Mouse (Mus musculus) liver, embryonic 11.5 days (tissue): ENCODE measurements at regions not wholly inside any gene's neighbourhood (a gene's known extent, or its start where the extent isn't known, plus 50 kb on each side); places are given as distances from the start of the nearest gene placed in this dataset.
A peak's percentile ranks its signal among the peaks of the same experiment; 100 is the strongest.

Experiments
- ATAC-seq: fragments of 200-750 bp; cut with Nextera tagmentation; replicated peaks from 2 replicates; pipeline ENCODE4 v1.8.0; 2017; ENCODE audit warnings: moderate number of reproducible peaks, mild to moderate bottlenecking, moderate TSS enrichment, moderate library complexity; ENCODE audit not compliant: low FRiP score
- DNase-seq: peaks from one replicate; pipeline ENCODE4 v3.0.0-alpha.2; 2017; ENCODE audit warnings: low spot score
- H3K27ac ChIP-seq: fragments of 300-500 bp; sonication (generic); 2 replicates; pipeline ENCODE4 v1.5.1; 2014; ENCODE audit warnings: mild to moderate bottlenecking, low read depth, low read length, control low read depth
- H3K27me3 ChIP-seq: fragments of 300-500 bp; sonication (generic); replicated peaks from 2 replicates; pipeline ENCODE4 v1.6.1; 2014; ENCODE audit warnings: low read length, mixed read lengths; ENCODE audit not compliant: control insufficient read depth, insufficient read depth
- H3K36me3 ChIP-seq: fragments of 300-500 bp; sonication (generic); 2 replicates; pipeline ENCODE4 v1.6.1; 2014; ENCODE audit warnings: mild to moderate bottlenecking, low read length, moderate library complexity, mixed read lengths; ENCODE audit not compliant: control insufficient read depth, insufficient read depth
- H3K4me1 ChIP-seq: fragments of 300-500 bp; sonication (generic); replicated peaks from 2 replicates; pipeline ENCODE4 v1.6.1; 2014; ENCODE audit warnings: low read length, mixed read lengths; ENCODE audit not compliant: control insufficient read depth, insufficient read depth
- H3K4me2 ChIP-seq: fragments of 300-500 bp; sonication (generic); 2 replicates; pipeline ENCODE4 v1.6.1; 2014; ENCODE audit warnings: mild to moderate bottlenecking, control low read depth, moderate library complexity
- H3K4me3 ChIP-seq: fragments of 300-500 bp; sonication (generic); 2 replicates; pipeline ENCODE4 v1.5.1; 2014; ENCODE audit warnings: low read depth, low read length, control low read depth
- H3K9ac ChIP-seq: fragments of 300-500 bp; sonication (generic); 2 replicates; pipeline ENCODE4 v1.6.1; 2014; ENCODE audit warnings: low read depth, low read length, control low read depth
- H3K9me3 ChIP-seq: fragments of 300-500 bp; sonication (generic); 2 replicates; pipeline ENCODE4 v1.6.1; 2016; ENCODE audit warnings: low read length, inconsistent platforms, mixed read lengths; ENCODE audit not compliant: control insufficient read depth
- WGBS: fragments of 180-500 bp; shearing (Covaris S2); extraction: QIAGEN DNeasy Blood & Tissue Kit; methylation state at CpG from one replicate; pipeline ENCODE4 v1.1.7; 2014; 5-methylcytosine and 5-hydroxymethylcytosine counted together

DNA sequence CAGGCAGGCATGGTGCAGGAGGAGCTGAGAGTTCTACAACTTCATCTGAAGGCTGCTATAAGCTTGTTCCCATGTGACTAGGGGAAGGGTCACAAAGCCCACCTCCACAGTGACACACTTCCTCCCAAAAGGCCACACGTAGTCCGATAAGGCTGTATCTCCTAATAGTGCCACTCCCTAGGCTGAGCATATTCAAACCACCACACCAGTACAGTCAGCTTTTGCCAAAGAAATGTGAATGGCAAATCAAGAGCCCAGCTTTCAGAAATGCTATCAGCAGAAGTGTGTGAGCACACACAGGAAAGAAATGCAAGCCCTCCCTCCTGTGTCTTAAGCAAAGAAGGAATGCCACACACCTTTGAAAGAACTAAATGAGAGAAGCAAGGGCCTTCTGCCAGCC, 80.4 kb upstream of the Ankrd28 start:
- Histone ChIP-seq H3K4me3 (no peak overlapping the region), H3K4me2 (no peak overlapping the region), H3K4me1 (no peaks in the 10 kb centered on the region; the same call in 1 of the 2 replicates), H3K27me3 (no peaks in the 10 kb centered on the region), H3K27ac (no peak overlapping the region), H3K9me3 (no peaks in the 10 kb centered on the region), H3K36me3 (no peaks in the 10 kb centered on the region), H3K9ac (no peak overlapping the region)
- ATAC-seq (no peak), DNase-seq (no peak)
- 66% methylated on average over 2 of the region's 2 CpGs for WGBS

DNA sequence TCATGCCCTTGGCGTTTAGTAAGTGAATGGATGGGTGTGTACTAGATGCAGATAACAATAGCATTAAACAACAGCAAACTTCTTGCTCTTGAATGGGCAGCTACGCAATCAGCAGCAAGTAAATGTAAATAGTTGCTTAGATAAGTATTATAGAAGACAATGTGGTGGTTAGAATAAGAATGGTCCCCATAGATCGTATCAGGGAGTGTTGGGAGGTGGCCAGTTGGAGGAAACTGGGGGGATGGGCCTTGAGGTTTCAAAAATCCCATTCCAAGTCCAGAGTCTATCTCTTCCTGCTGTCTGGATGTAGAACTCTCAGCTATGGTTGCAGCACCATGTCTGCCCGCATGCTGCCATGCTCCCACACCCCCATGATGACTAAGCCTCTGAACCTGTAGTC, 88.0 kb upstream of the Ankrd28 start:
- 80% methylated on average over 4 of the region's 4 CpGs for WGBS
- no peak for ATAC-seq
- no peak overlapping the region for H3K4me2 ChIP-seq

DNA sequence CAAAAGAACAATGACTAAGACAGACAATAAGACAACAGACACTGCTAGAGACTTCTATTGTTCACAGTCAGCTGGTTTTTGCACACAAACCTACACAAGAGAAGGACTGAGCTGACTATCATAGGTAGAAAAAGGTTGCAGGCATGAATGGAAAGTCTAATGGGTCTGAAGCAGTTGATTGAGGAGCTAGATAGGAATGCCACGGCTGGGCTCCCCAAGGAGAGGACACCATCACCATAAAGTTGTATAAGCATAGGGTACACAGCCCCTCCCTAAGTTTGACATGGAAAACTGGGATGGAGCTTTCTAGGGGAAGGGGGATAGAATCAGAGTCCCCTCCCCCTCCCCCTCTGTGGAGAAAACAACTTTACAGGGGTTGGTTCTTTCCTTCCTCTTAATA, 88.5 kb upstream of the Ankrd28 start:
- Histone ChIP-seq H3K27me3 (no peaks in the 10 kb centered on the region), H3K4me1 (no peaks in the 10 kb centered on the region), H3K9ac (no peak overlapping the region), H3K4me3 (no peak overlapping the region), H3K4me2 (no peak overlapping the region), H3K36me3 (no peaks in the 10 kb centered on the region), H3K9me3 (0 out of 2 replicates have a peak, but pooled peaks cover 2% of the 10 kb centered on the region), H3K27ac (no peak overlapping the region)
- 89% methylated on average over 1 of the region's 1 CpGs for WGBS
- no peak for DNase-seq
- no peak for ATAC-seq

More for the DNA sequence above, 88.0 kb upstream of the Ankrd28 start:
- H3K36me3 ChIP-seq = no peaks in the 10 kb centered on the region
- no peaks in the 10 kb centered on the region for H3K4me1 ChIP-seq
- no peak overlapping the region for H3K27ac ChIP-seq
- H3K4me3 ChIP-seq = no peak overlapping the region
- 0 out of 2 replicates have a peak, but pooled peaks cover 2% of the 10 kb centered on the region for H3K9me3 ChIP-seq
- no peaks in the 10 kb centered on the region for H3K27me3 ChIP-seq
- DNase-seq = no peak
- no peak overlapping the region for H3K9ac ChIP-seq

DNA sequence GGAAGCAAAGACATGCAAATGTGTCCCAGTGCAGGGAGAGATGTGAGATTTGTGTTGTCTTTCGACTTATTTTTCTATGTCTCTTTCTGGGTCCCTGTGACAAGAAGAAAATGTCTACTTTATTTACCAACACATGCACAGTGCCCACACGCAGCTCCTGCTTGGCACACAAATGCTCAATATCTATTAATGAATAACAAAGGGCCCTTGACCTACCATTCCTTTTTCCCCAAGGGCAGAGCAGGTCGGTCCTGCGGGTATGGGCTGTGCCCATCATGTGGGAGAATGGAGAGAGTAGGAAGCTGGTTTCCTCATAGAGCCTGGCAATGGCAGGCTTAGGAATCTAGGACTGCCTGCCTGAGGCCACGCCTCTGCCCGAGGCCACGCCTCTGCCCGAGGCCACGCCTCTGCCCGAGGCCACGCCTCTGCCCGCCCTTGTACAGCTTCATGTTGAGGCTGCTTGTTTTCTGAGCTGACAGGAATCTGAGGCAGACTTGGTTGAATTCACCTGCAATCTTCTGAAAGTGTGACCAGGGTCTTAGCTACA, 98.8 kb upstream of the Ankrd28 start:
- ATAC-seq = peak; percentile 72
- no peaks in the 10 kb centered on the region for H3K27me3 ChIP-seq
- 43% methylated on average over 12 of the region's 12 CpGs for WGBS

DNA sequence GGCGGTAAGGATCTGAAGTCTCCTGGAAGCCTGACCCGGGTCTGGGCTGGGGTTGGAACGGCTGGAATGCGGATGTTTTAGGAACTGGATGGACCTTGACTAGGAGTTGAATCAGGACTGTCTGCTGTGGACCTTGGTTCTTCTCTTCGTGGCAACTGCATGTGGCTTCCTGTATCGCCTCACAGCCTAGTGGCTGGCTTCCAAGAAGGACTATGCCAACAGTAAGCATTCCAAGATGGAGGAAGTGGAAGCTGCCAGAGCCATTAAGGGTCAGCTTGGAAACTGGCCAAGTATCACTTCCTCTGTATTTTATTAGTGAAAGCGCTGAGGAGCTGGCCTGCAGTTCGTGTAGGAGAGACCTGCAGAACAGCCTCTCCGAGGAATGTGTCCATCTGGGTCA, 98.4 kb upstream of the Galnt15 start:
- H3K4me3 ChIP-seq = no peak overlapping the region
- DNase-seq (no peak), ATAC-seq (no peak)
- 65% methylated on average over 9 of the region's 9 CpGs for WGBS
- no peak overlapping the region for H3K27ac ChIP-seq
- no peak overlapping the region for H3K4me2 ChIP-seq
- peaks cover 7% of the 10 kb centered on the region; the same call in 1 of the 2 replicates for H3K4me1 ChIP-seq
- no peak overlapping the region for H3K9ac ChIP-seq
- no peaks in the 10 kb centered on the region for H3K27me3 ChIP-seq
- peaks cover 8% of the 10 kb centered on the region; the same call in 1 of the 2 replicates for H3K9me3 ChIP-seq
- no peaks in the 10 kb centered on the region for H3K36me3 ChIP-seq

More for the DNA sequence above, 98.8 kb upstream of the Ankrd28 start:
- DNase-seq = no peak
- Histone ChIP-seq H3K4me2 (no peak overlapping the region), H3K9me3 (peaks cover 8% of the 10 kb centered on the region; the same call in 1 of the 2 replicates), H3K4me3 (no peak overlapping the region), H3K36me3 (no peaks in the 10 kb centered on the region), H3K9ac (no peak overlapping the region), H3K4me1 (peaks cover 4% of the 10 kb centered on the region; the same call in 1 of the 2 replicates), H3K27ac (no peak overlapping the region)

DNA sequence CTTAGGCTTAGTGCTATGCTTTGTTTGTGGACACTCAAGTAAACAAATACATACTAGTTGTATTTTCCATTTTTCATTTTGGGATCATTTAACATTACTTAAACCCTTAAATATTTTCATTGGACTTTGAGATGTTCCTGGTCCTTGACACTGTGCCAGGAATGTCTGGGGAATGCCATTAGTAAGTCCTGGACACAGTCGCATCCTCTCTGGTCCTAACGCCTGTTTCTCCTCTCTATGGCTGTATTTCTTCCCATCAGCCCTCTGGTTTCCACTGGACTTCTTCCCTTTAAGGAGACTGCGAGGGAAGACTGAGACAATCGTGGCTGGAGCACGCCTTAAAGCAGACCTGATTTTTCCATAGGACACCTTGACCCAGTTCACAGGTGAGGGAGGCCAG, 96.8 kb upstream of the Galnt15 start:
- H3K9me3 ChIP-seq = no peaks in the 10 kb centered on the region
- H3K4me3 ChIP-seq = no peak overlapping the region
- H3K36me3 ChIP-seq = no peaks in the 10 kb centered on the region
- H3K9ac ChIP-seq = no peak overlapping the region
- no peak overlapping the region for H3K27ac ChIP-seq
- H3K27me3 ChIP-seq = no peaks in the 10 kb centered on the region
- WGBS = 80% methylated on average over 5 of the region's 5 CpGs
- H3K4me2 ChIP-seq = no peak overlapping the region
- peaks cover 7% of the 10 kb centered on the region; the same call in 1 of the 2 replicates for H3K4me1 ChIP-seq
- DNase-seq (no peak), ATAC-seq (no peak)

DNA sequence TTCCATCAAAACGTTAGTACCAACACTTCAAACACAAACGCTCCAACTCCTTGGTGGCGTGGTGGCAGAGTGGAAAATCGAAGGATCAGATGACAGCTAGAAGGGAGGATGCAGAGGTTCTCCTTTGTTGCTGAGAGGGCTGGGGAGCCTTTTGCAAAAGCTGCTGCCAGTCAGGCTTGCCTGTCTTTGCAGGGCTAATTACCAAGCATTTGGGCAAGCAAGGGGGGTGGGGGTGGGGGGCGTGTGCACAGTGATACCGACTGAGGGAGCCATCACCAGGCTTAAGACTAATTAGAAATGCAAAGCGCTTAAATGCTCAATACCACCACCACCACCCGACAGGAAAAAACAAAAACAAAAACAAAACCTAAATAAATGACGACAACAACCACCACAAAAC, 95.3 kb upstream of the Galnt15 start:
- H3K4me3 ChIP-seq = peak overlapping the region; percentile 40
- no peaks in the 10 kb centered on the region for H3K36me3 ChIP-seq
- no peak for DNase-seq
- peak overlapping the region; percentile 69 for H3K4me2 ChIP-seq
- no peak for ATAC-seq
- H3K27ac ChIP-seq = no peak overlapping the region
- no peaks in the 10 kb centered on the region for H3K27me3 ChIP-seq
- WGBS = 7% methylated on average over 9 of the region's 9 CpGs
- H3K4me1 ChIP-seq = peaks cover 7% of the 10 kb centered on the region; the same call in 1 of the 2 replicates
- no peak overlapping the region for H3K9ac ChIP-seq
- no peaks in the 10 kb centered on the region for H3K9me3 ChIP-seq

DNA sequence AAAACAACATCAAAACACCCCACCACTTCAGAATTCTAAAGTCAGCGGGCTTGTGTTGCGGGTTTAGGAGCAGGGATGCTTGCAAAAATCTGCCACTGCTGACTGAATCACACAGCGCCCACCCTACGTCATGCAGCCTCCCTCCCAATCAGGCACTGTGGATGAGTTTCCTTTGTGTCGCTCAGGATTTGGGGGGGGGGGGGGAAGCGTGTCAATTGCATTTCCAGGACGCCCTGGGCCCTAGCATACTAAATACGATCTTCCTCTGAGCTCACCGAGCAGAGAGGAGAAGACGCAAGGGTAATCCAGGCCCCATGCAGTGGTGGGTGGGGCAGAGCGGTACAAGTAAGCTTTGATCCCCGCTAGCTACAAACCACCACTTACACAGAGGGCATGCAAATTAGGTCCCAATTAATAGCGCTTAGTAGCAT, 94.9 kb upstream of the Galnt15 start:
- peaks cover 7% of the 10 kb centered on the region; the same call in 1 of the 2 replicates for H3K4me1 ChIP-seq
- H3K9ac ChIP-seq = 0 out of 2 replicates have a peak overlapping the region, but pooled peaks have one; percentile 46
- DNase-seq (no peak), ATAC-seq (no peak; the same call in 1 of the 2 replicates)
- peak overlapping the region; percentile 69 for H3K4me2 ChIP-seq
- H3K9me3 ChIP-seq = no peaks in the 10 kb centered on the region
- H3K36me3 ChIP-seq = no peaks in the 10 kb centered on the region
- peak overlapping the region; percentile 40 for H3K4me3 ChIP-seq
- WGBS = 3% methylated on average over 13 of the region's 13 CpGs
- H3K27ac ChIP-seq = no peak overlapping the region
- H3K27me3 ChIP-seq = no peaks in the 10 kb centered on the region

DNA sequence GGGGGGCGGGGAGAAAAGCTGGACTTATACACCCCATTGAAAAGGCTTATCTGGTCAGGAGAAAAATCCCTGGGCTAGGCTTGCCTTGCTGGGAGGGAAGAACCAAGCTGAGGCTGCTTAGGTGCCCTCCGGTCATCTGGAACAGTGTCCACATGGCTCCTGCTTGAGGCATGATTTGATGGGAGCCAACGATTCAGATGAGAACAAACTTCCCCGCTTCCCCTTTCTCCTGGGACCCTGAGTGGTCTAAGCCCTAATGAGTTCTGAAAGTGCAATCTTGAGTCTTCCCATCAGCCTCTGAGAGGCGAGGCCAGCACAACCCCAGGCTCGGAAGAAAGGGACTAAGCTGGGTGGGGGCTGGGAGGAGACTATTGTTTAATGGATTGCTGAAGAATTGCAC, 94.5 kb upstream of the Galnt15 start:
- no peaks in the 10 kb centered on the region for H3K9me3 ChIP-seq
- ATAC-seq (no peak), DNase-seq (no peak)
- peaks cover 7% of the 10 kb centered on the region; the same call in 1 of the 2 replicates for H3K4me1 ChIP-seq
- no peaks in the 10 kb centered on the region for H3K36me3 ChIP-seq
- peak overlapping the region; percentile 40 for H3K4me3 ChIP-seq
- peak overlapping the region; percentile 22; the same call in 1 of the 2 replicates for H3K9ac ChIP-seq
- 3% methylated on average over 5 of the region's 6 CpGs for WGBS
- H3K4me2 ChIP-seq = peak overlapping the region; percentile 69
- no peaks in the 10 kb centered on the region for H3K27me3 ChIP-seq
- H3K27ac ChIP-seq = no peak overlapping the region; the same call in 1 of the 2 replicates
